Mouse (Mus musculus): Measurements from ENCODE around the gene Tspan5. TPM values are rescaled to one million over a fixed set of nuclear protein-coding genes. Genes with fewer than 3 reads are reported as not detected.

The Tspan5 gene
- polyA plus RNA-seq, 1 experiment, result 3.9 TPM

- no peaks in the 10 kb centered on the region for H3K4me1 ChIP-seq (ENCODE audit: control insufficient read depth, insufficient read depth, insufficient read length)
- no peaks in the 10 kb centered on the region for H3K36me3 ChIP-seq (ENCODE audit: control insufficient read depth, insufficient read depth, low read length)
- 94% methylated on average over 8 of the region's 8 CpGs for WGBS
- H3K27me3 ChIP-seq (ENCODE audit: control insufficient read depth, insufficient read depth, low read length), result no peaks in the 10 kb centered on the region
- no peak overlapping the region for H3K27ac ChIP-seq (ENCODE audit: insufficient read depth, low read length)
- TF ChIP-seq POLR2A (IDR thresholded peaks at IDR 0.05; ENCODE audit: low read depth, low read length) (no peak), CTCF (IDR thresholded peaks at IDR 0.05; ENCODE audit: extremely low read depth, insufficient read depth, insufficient read length, insufficient replicate concordance) (no peak)
- no peak overlapping the region for H3K4me3 ChIP-seq (ENCODE audit: extremely low read depth, insufficient read depth, insufficient read length)
- no peak for DNase-seq (ENCODE audit: low read depth in 1 of 2, low spot score in 2 of 2)
Measured at GRCm38 (mm10) chr3:138826243-138826800, 84.3 kb downstream of the Tspan5 start.

DNA sequence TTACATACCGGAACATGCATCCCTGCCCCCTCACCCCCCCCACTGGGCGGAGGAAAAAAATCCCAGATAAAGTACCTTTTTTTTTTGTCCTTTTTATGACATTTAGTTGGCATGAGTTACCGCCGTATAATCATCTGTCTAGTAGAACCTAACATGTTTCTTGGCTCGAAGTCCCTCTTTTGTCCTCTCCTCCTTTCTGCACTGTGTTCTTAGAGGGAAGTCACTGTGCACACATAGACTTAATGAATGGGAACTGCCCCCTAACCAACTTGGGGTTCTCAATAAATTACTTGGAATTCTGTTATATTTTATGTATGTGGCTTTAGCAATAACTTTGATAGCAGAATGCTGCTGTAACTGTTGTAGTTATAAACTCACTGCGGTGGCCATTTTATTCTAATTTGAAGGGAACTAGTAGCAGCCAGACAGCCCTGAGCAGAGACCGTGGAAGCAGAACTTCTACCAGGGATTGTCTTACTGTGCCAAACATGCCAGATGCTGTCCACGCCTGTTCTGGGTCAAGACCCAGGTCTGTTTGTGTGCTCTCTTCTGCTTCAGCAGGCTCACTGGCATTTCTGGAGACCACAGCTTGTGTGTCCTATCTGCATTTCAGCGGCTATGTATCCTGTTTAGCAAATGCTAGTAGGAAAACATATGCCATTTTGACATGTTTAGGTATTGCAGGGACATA lies 91.0 kb downstream of the Tspan5 start:
- Histone ChIP-seq H3K4me1 (ENCODE audit: control insufficient read depth, insufficient read depth, insufficient read length) (no peaks in the 10 kb centered on the region), H3K27ac (ENCODE audit: insufficient read depth, low read length) (no peak overlapping the region), H3K36me3 (ENCODE audit: control insufficient read depth, insufficient read depth, low read length) (no peaks in the 10 kb centered on the region), H3K27me3 (ENCODE audit: control insufficient read depth, insufficient read depth, low read length) (no peaks in the 10 kb centered on the region), H3K4me3 (ENCODE audit: extremely low read depth, insufficient read depth, insufficient read length) (no peak overlapping the region)
- TF ChIP-seq POLR2A (IDR thresholded peaks at IDR 0.05; ENCODE audit: low read depth, low read length) (no peak), CTCF (IDR thresholded peaks at IDR 0.05; ENCODE audit: extremely low read depth, insufficient read depth, insufficient read length, insufficient replicate concordance) (no peak)
- no peak for DNase-seq (ENCODE audit: low read depth in 1 of 2, low spot score in 2 of 2)
- 89% methylated on average over 9 of the region's 9 CpGs for WGBS

DNA sequence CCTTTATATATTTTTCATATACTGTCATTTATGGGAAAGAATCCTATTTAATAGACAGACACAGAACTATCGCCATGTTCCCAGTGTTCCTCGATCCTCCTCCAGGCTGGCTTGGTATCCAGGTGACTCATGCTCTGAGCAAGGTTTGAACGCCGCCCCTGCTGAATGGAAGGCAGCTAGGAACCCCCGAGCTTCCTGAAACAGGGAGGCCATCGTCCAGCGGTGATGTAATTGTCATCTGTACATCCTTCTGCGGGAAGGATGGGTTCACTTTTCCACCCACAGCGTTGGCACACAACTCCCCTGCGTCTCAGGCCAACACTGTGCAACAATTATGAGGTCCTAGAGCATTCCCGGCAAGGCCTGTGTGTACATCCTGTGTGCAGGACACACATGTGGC lies 92.2 kb downstream of the Tspan5 start:
- H3K36me3 ChIP-seq (ENCODE audit: control insufficient read depth, insufficient read depth, low read length), result no peaks in the 10 kb centered on the region
- no peak overlapping the region for H3K27ac ChIP-seq (ENCODE audit: insufficient read depth, low read length)
- WGBS, result 94% methylated on average over 11 of the region's 11 CpGs
- no peaks in the 10 kb centered on the region for H3K27me3 ChIP-seq (ENCODE audit: control insufficient read depth, insufficient read depth, low read length)
- H3K4me1 ChIP-seq (ENCODE audit: control insufficient read depth, insufficient read depth, insufficient read length), result no peaks in the 10 kb centered on the region
- TF ChIP-seq CTCF (IDR thresholded peaks at IDR 0.05; ENCODE audit: extremely low read depth, insufficient read depth, insufficient read length, insufficient replicate concordance) (no peak), POLR2A (IDR thresholded peaks at IDR 0.05; ENCODE audit: low read depth, low read length) (no peak)
- no peak for DNase-seq (ENCODE audit: low read depth in 1 of 2, low spot score in 2 of 2)
- H3K4me3 ChIP-seq (ENCODE audit: extremely low read depth, insufficient read depth, insufficient read length), result no peak overlapping the region

GRCm38 (mm10) chr3:138836937-138837336 lies 94.9 kb downstream of the Tspan5 start:
- H3K4me3 ChIP-seq (ENCODE audit: extremely low read depth, insufficient read depth, insufficient read length), result no peak overlapping the region
- no peaks in the 10 kb centered on the region for H3K4me1 ChIP-seq (ENCODE audit: control insufficient read depth, insufficient read depth, insufficient read length)
- no peaks in the 10 kb centered on the region for H3K36me3 ChIP-seq (ENCODE audit: control insufficient read depth, insufficient read depth, low read length)
- WGBS, result 83% methylated on average over 5 of the region's 5 CpGs
- TF ChIP-seq POLR2A (IDR thresholded peaks at IDR 0.05; ENCODE audit: low read depth, low read length), result no peak
- TF ChIP-seq CTCF (IDR thresholded peaks at IDR 0.05; ENCODE audit: extremely low read depth, insufficient read depth, insufficient read length, insufficient replicate concordance), result no peak
- H3K27ac ChIP-seq (ENCODE audit: insufficient read depth, low read length), result no peak overlapping the region
- DNase-seq (ENCODE audit: low read depth in 1 of 2, low spot score in 2 of 2), result no peak
- H3K27me3 ChIP-seq (ENCODE audit: control insufficient read depth, insufficient read depth, low read length), result no peaks in the 10 kb centered on the region

- H3K4me1 ChIP-seq (ENCODE audit: control insufficient read depth, insufficient read depth, insufficient read length), result no peaks in the 10 kb centered on the region
- no peaks in the 10 kb centered on the region for H3K36me3 ChIP-seq (ENCODE audit: control insufficient read depth, insufficient read depth, low read length)
- H3K27me3 ChIP-seq (ENCODE audit: control insufficient read depth, insufficient read depth, low read length), result no peaks in the 10 kb centered on the region
- no peak for DNase-seq (ENCODE audit: low read depth in 1 of 2, low spot score in 2 of 2)
- H3K27ac ChIP-seq (ENCODE audit: insufficient read depth, low read length), result no peak overlapping the region
- TF ChIP-seq POLR2A (IDR thresholded peaks at IDR 0.05; ENCODE audit: low read depth, low read length) (no peak), CTCF (IDR thresholded peaks at IDR 0.05; ENCODE audit: extremely low read depth, insufficient read depth, insufficient read length, insufficient replicate concordance) (no peak)
- 93% methylated on average over 6 of the region's 6 CpGs for WGBS
- H3K4me3 ChIP-seq (ENCODE audit: extremely low read depth, insufficient read depth, insufficient read length), result no peak overlapping the region
Measured at GRCm38 (mm10) chr3:138837651-138838050, 95.7 kb downstream of the Tspan5 start.

DNA sequence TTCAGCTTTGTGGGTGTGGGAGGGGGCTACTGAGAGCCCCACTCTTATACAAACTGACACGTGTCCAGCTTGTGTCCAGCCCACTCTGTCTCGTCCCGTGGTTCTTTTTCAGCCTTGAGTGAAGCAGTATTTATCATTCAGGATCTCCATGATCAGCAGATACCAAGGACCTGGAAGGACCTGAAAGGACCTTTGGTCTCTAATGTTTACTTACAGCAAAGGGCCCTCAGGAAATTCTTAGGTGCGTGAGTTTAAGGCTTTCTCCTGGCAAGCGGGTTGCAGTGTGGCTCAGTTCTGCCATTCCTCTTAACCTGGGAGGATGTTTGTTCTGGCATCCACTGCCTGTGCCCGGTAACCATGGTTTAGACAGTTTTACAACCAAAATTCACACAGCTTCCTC lies 97.7 kb downstream of the Tspan5 start:
- Histone ChIP-seq H3K4me1 (ENCODE audit: control insufficient read depth, insufficient read depth, insufficient read length) (no peaks in the 10 kb centered on the region), H3K4me3 (ENCODE audit: extremely low read depth, insufficient read depth, insufficient read length) (no peak overlapping the region), H3K27me3 (ENCODE audit: control insufficient read depth, insufficient read depth, low read length) (no peaks in the 10 kb centered on the region), H3K27ac (ENCODE audit: insufficient read depth, low read length) (no peak overlapping the region), H3K36me3 (ENCODE audit: control insufficient read depth, insufficient read depth, low read length) (no peaks in the 10 kb centered on the region)
- DNase-seq (ENCODE audit: low read depth in 1 of 2, low spot score in 2 of 2), result no peak
- no peak for TF ChIP-seq CTCF (IDR thresholded peaks at IDR 0.05; ENCODE audit: extremely low read depth, insufficient read depth, insufficient read length, insufficient replicate concordance)
- no peak for TF ChIP-seq POLR2A (IDR thresholded peaks at IDR 0.05; ENCODE audit: low read depth, low read length)
- 70% methylated on average over 6 of the region's 6 CpGs for WGBS

- 81% methylated on average over 5 of the region's 5 CpGs for WGBS
Measured at GRCm38 (mm10) chr3:138841288-138841687, 99.3 kb downstream of the Tspan5 start.

More at GRCm38 (mm10) chr3:138841288-138841687, 99.3 kb downstream of the Tspan5 start:
- no peak for TF ChIP-seq POLR2A (IDR thresholded peaks at IDR 0.05; ENCODE audit: low read depth, low read length)
- TF ChIP-seq CTCF (IDR thresholded peaks at IDR 0.05; ENCODE audit: extremely low read depth, insufficient read depth, insufficient read length, insufficient replicate concordance), result no peak
- H3K27me3 ChIP-seq (ENCODE audit: control insufficient read depth, insufficient read depth, low read length), result no peaks in the 10 kb centered on the region
- no peak overlapping the region for H3K27ac ChIP-seq (ENCODE audit: insufficient read depth, low read length)
- DNase-seq (ENCODE audit: low read depth in 1 of 2, low spot score in 2 of 2), result no peak
- no peaks in the 10 kb centered on the region for H3K36me3 ChIP-seq (ENCODE audit: control insufficient read depth, insufficient read depth, low read length)
- H3K4me3 ChIP-seq (ENCODE audit: extremely low read depth, insufficient read depth, insufficient read length), result no peak overlapping the region
- no peaks in the 10 kb centered on the region for H3K4me1 ChIP-seq (ENCODE audit: control insufficient read depth, insufficient read depth, insufficient read length)
